Mouse (Mus musculus) limb, embryonic 12.5 days (tissue): Measurements from ENCODE around the gene Tbc1d2. TPM values are rescaled to one million over a fixed set of nuclear protein-coding genes. Genes with fewer than 3 reads are reported as not detected.
A peak's percentile ranks its signal among the peaks of the same experiment; 100 is the strongest.
"Not testable (repeated sequence)": the region's sequence is repeated elsewhere in the genome, so short reads cannot be mapped to it uniquely, and the experiment has no call there.

ENCODE experiments used
- ATAC-seq: fragments of 200-750 bp; cut with Nextera tagmentation; 2 replicates; pipeline ENCODE4 v1.8.0; 2017; ENCODE audit warnings: low read depth, moderate TSS enrichment; ENCODE audit not compliant: insufficient number of reproducible peaks, insufficient read depth, low FRiP score, low TSS enrichment
- H3K27ac ChIP-seq: fragments of 300-500 bp; sonication (generic); 2 replicates; pipeline ENCODE4 v1.5.1; 2016; ENCODE audit warnings: mild to moderate bottlenecking, moderate library complexity
- H3K27me3 ChIP-seq: fragments of 300-500 bp; sonication (generic); 2 replicates; pipeline ENCODE4 v1.6.1; 2016; ENCODE audit warnings: mild to moderate bottlenecking, moderate library complexity
- H3K36me3 ChIP-seq: fragments of 300-500 bp; sonication (generic); 2 replicates; pipeline ENCODE4 v1.6.1; 2016; ENCODE audit warnings: mild to moderate bottlenecking, moderate library complexity
- H3K4me1 ChIP-seq: fragments of 300-500 bp; sonication (generic); replicated peaks from 2 replicates; pipeline ENCODE4 v1.6.1; 2016
- H3K4me2 ChIP-seq: fragments of 300-500 bp; sonication (generic); 2 replicates; pipeline ENCODE4 v1.6.1; 2016; ENCODE audit warnings: mild to moderate bottlenecking, moderate library complexity
- H3K4me3 ChIP-seq: fragments of 300-500 bp; sonication (generic); replicated peaks from 2 replicates; pipeline ENCODE4 v1.5.1; 2016; ENCODE audit warnings: mild to moderate bottlenecking
- H3K9ac ChIP-seq: fragments of 300-500 bp; sonication (generic); replicated peaks from 2 replicates; pipeline ENCODE4 v1.6.1; 2016; ENCODE audit warnings: mild to moderate bottlenecking, moderate library complexity
- H3K9me3 ChIP-seq: fragments of 300-500 bp; sonication (generic); 2 replicates; pipeline ENCODE4 v1.6.1; 2016; ENCODE audit warnings: mild to moderate bottlenecking, moderate library complexity
- WGBS: fragments of 180-500 bp; shearing (Covaris S2); methylation state at CpG from one replicate; pipeline ENCODE4 v1.1.7; 2016; 5-methylcytosine and 5-hydroxymethylcytosine counted together
- polyA plus RNA-seq: library from polyadenylated mRNA; unstranded; fragments of >200 nt; fragmentation: Nextera tagmentation; extraction: Ambion mirVana; gene quantifications from 2 replicates; pipeline ENCODE4 v1.2.1, GENCODE M21; 2016

Tbc1d2 gene
- polyA plus RNA-seq, 1 experiment from 2014 or later, result 2.1 TPM

DNA sequence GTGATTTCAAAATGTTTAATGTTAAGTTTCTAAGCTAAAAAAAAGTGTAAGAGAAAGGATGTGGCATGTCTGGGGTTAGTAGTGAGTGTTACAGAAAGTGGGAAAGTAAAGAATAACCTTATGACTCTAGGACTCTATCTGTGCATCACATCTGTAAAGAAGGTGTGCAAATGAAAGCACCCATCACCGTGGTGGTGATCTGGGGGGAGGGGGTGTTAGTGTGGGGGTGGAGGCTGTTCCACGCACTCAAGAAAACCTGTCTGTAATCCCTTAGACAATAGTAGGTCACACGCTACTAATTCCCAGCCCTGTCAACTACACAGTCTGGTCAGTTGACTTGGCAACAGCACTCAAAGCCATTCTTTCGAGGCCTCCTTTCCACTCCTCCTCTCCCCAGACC is 8.7 kb downstream of the Tbc1d2 start:
- Histone ChIP-seq H3K27me3 (no peaks in the 10 kb centered on the region), H3K4me3 (no peak overlapping the region), H3K9me3 (no peaks in the 10 kb centered on the region), H3K27ac (no peak overlapping the region), H3K36me3 (no peaks in the 10 kb centered on the region), H3K9ac (no peak overlapping the region), H3K4me1 (0 out of 2 replicates have a peak, but pooled peaks cover 6% of the 10 kb centered on the region), H3K4me2 (no peak overlapping the region)
- no peak for ATAC-seq
- WGBS, result 84% methylated on average over 4 of the region's 4 CpGs

- no peak for ATAC-seq
- H3K9me3 ChIP-seq, result no peaks in the 10 kb centered on the region
- H3K9ac ChIP-seq, result no peak overlapping the region
- WGBS, result 83% methylated on average over 8 of the region's 8 CpGs
- H3K27ac ChIP-seq, result no peak overlapping the region
- no peaks in the 10 kb centered on the region for H3K36me3 ChIP-seq
- no peak overlapping the region for H3K4me3 ChIP-seq
- H3K4me2 ChIP-seq, result no peak overlapping the region
- H3K4me1 ChIP-seq, result 0 out of 2 replicates have a peak, but pooled peaks cover 6% of the 10 kb centered on the region
- no peaks in the 10 kb centered on the region for H3K27me3 ChIP-seq
Measured at GRCm38 (mm10) chr4:46639866-46640265, 10.1 kb downstream of the Tbc1d2 start.

GRCm38 (mm10) chr4:46637250-46637649 is 12.8 kb downstream of the Tbc1d2 start:
- H3K9ac ChIP-seq, H3K4me2 ChIP-seq, ATAC-seq, H3K4me3 ChIP-seq, H3K36me3 ChIP-seq, H3K27me3 ChIP-seq, H3K27ac ChIP-seq, H3K9me3 ChIP-seq, H3K4me1 ChIP-seq: not testable (repeated sequence)
- 90% methylated on average over 10 of the region's 10 CpGs for WGBS

- Histone ChIP-seq H3K9ac (no peak overlapping the region), H3K36me3 (no peaks in the 10 kb centered on the region), H3K27ac (no peak overlapping the region), H3K9me3 (no peaks in the 10 kb centered on the region), H3K4me2 (no peak overlapping the region), H3K4me3 (no peak overlapping the region), H3K4me1 (no peaks in the 10 kb centered on the region), H3K27me3 (no peaks in the 10 kb centered on the region)
- ATAC-seq, result no peak
- 86% methylated on average over 16 of the region's 16 CpGs for WGBS
Measured at GRCm38 (mm10) chr4:46635702-46636430, 14.1 kb downstream of the Tbc1d2 start.

GRCm38 (mm10) chr4:46634881-46635280 is 15.1 kb downstream of the Tbc1d2 start:
- Histone ChIP-seq H3K27ac (no peak overlapping the region), H3K9me3 (no peaks in the 10 kb centered on the region), H3K9ac (no peak overlapping the region), H3K4me3 (no peak overlapping the region), H3K27me3 (no peaks in the 10 kb centered on the region), H3K4me2 (no peak overlapping the region), H3K36me3 (no peaks in the 10 kb centered on the region), H3K4me1 (no peaks in the 10 kb centered on the region)
- 63% methylated on average over 6 of the region's 6 CpGs for WGBS
- ATAC-seq, result no peak

GRCm38 (mm10) chr4:46633565-46633964 is 16.4 kb downstream of the Tbc1d2 start:
- H3K4me1 ChIP-seq, result peaks cover 13% of the 10 kb centered on the region
- H3K27ac ChIP-seq, ATAC-seq, H3K9me3 ChIP-seq, H3K4me3 ChIP-seq, H3K9ac ChIP-seq, H3K36me3 ChIP-seq, H3K4me2 ChIP-seq, H3K27me3 ChIP-seq: not testable (repeated sequence)
- WGBS, result 74% methylated on average over 6 of the region's 6 CpGs

DNA sequence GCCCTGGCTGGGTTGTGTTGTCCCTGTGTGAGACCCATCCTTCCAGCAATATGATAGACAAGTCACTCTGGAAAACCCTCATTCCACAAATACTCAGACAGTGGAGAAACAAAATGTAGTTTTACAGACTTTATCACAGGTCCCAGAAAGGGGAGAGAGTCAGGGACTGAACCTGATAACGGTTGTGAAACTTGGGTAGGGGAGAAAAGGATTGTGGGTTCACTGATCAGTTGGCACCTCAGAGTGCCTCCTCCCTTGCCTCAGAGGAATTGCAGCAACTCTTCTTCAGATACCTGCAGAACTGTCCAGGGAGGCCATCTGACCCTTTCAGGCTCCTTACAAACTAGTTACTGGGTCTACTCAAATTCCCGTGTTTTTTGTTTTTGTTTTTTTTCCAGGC is 17.5 kb downstream of the Tbc1d2 start:
- 72% methylated on average over 2 of the region's 2 CpGs for WGBS
- H3K4me3 ChIP-seq, result no peak overlapping the region
- no peak for ATAC-seq
- H3K9me3 ChIP-seq, result no peaks in the 10 kb centered on the region
- no peak overlapping the region for H3K27ac ChIP-seq
- no peaks in the 10 kb centered on the region for H3K27me3 ChIP-seq
- no peak overlapping the region for H3K4me2 ChIP-seq
- H3K9ac ChIP-seq, result no peak overlapping the region
- peaks cover 14% of the 10 kb centered on the region for H3K4me1 ChIP-seq
- no peaks in the 10 kb centered on the region for H3K36me3 ChIP-seq

DNA sequence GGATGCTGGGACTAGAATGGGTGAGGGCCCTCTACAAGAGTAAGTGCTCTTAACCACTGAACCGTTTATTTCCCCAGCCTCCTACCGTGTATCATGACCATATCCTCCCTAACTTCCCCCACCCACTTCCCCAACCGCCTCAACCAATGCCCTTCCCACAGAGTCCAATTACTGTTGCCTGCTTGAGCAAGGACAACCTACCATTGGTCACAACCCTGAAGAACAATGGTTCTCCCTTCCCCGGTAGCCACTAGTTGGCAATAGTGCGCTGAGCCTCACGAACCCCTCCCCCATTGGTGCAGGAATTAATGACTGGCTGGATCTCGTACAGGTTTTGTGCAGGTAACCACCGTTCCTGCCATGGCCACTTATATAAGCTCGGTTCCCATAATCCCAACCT is 19.6 kb downstream of the Tbc1d2 start:
- no peak for ATAC-seq

DNA sequence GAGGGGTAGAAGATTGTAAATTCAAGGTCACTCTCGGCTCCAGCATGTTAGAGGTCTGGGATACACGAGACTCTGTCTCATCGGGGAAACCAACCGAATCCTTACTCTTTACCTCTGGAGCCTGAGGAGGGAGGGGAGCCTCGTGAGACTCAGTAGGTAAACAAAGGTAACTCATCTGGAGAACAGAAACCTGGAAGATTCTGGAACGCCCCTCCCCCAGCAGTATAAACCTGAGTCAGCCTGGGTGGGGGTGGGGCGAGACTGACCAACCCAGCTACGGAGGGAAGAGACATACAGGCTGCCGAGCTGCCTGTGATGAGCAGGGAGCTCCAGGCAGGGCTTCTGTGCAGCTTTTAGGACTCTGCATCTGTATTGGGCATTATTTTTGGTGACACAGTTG is 21.1 kb downstream of the Tbc1d2 start:
- Histone ChIP-seq H3K9me3 (no peaks in the 10 kb centered on the region), H3K4me3 (no peak overlapping the region), H3K36me3 (no peaks in the 10 kb centered on the region), H3K4me2 (peak overlapping the region; percentile 32), H3K27ac (no peak overlapping the region), H3K9ac (no peak overlapping the region), H3K27me3 (no peaks in the 10 kb centered on the region), H3K4me1 (peaks cover 14% of the 10 kb centered on the region)
- WGBS, result 26% methylated on average over 9 of the region's 9 CpGs
- ATAC-seq, result 0 out of 2 replicates have a peak, but pooled peaks have one; percentile 53

More for the DNA sequence above, 19.6 kb downstream of the Tbc1d2 start:
- Histone ChIP-seq H3K4me2 (no peak overlapping the region), H3K4me1 (peaks cover 14% of the 10 kb centered on the region), H3K27ac (no peak overlapping the region), H3K9me3 (no peaks in the 10 kb centered on the region), H3K9ac (no peak overlapping the region), H3K36me3 (no peaks in the 10 kb centered on the region), H3K4me3 (no peak overlapping the region), H3K27me3 (no peaks in the 10 kb centered on the region)
- 54% methylated on average over 9 of the region's 9 CpGs for WGBS

- Histone ChIP-seq H3K27ac (no peak overlapping the region), H3K27me3 (no peaks in the 10 kb centered on the region), H3K4me3 (no peak overlapping the region), H3K9ac (no peak overlapping the region), H3K4me2 (no peak overlapping the region), H3K9me3 (no peaks in the 10 kb centered on the region), H3K36me3 (no peaks in the 10 kb centered on the region), H3K4me1 (peaks cover 14% of the 10 kb centered on the region)
- WGBS, result 72% methylated on average over 11 of the region's 11 CpGs
- ATAC-seq, result no peak
Measured at GRCm38 (mm10) chr4:46628081-46628480, 21.9 kb downstream of the Tbc1d2 start.

GRCm38 (mm10) chr4:46625101-46625500 is 24.9 kb downstream of the Tbc1d2 start:
- H3K9ac ChIP-seq, result no peak overlapping the region
- no peak overlapping the region for H3K4me2 ChIP-seq
- H3K36me3 ChIP-seq, result no peaks in the 10 kb centered on the region
- no peak overlapping the region for H3K27ac ChIP-seq
- peaks cover 19% of the 10 kb centered on the region for H3K4me1 ChIP-seq
- peaks cover 14% of the 10 kb centered on the region for H3K27me3 ChIP-seq
- H3K9me3 ChIP-seq, result no peaks in the 10 kb centered on the region
- H3K4me3 ChIP-seq, result no peak overlapping the region
- 83% methylated on average over 10 of the region's 10 CpGs for WGBS
- no peak for ATAC-seq

DNA sequence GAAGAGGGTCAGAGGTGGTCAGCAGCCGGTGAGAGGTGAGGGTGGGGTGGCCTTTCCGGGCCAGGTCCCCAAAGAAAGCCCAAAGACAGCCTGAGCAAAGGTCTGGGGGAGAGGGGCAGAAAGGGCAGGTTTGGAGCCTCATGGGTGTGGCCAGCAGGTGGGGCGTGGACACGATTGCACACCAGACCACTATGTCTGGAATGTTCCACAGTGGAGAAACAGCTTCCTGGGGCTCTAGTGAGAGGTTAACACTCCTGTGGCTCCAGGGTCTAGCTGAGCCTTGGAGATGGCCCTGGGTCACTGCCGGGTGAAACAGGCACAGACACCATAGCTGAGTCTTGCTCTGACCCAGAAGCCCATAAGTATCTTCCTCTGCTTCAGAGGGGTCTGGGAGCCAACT is 27.0 kb downstream of the Tbc1d2 start:
- no peaks in the 10 kb centered on the region for H3K36me3 ChIP-seq
- no peaks in the 10 kb centered on the region for H3K9me3 ChIP-seq
- no peak for ATAC-seq
- no peak overlapping the region for H3K9ac ChIP-seq
- 84% methylated on average over 5 of the region's 5 CpGs for WGBS
- H3K4me2 ChIP-seq, result no peak overlapping the region
- H3K4me3 ChIP-seq, result no peak overlapping the region
- H3K4me1 ChIP-seq, result peaks cover 6% of the 10 kb centered on the region; the same call in 1 of the 2 replicates
- no peak overlapping the region for H3K27ac ChIP-seq
- peaks cover 26% of the 10 kb centered on the region for H3K27me3 ChIP-seq
